Mouse (Mus musculus): ENCODE results near the gene Agxt.

DNA sequence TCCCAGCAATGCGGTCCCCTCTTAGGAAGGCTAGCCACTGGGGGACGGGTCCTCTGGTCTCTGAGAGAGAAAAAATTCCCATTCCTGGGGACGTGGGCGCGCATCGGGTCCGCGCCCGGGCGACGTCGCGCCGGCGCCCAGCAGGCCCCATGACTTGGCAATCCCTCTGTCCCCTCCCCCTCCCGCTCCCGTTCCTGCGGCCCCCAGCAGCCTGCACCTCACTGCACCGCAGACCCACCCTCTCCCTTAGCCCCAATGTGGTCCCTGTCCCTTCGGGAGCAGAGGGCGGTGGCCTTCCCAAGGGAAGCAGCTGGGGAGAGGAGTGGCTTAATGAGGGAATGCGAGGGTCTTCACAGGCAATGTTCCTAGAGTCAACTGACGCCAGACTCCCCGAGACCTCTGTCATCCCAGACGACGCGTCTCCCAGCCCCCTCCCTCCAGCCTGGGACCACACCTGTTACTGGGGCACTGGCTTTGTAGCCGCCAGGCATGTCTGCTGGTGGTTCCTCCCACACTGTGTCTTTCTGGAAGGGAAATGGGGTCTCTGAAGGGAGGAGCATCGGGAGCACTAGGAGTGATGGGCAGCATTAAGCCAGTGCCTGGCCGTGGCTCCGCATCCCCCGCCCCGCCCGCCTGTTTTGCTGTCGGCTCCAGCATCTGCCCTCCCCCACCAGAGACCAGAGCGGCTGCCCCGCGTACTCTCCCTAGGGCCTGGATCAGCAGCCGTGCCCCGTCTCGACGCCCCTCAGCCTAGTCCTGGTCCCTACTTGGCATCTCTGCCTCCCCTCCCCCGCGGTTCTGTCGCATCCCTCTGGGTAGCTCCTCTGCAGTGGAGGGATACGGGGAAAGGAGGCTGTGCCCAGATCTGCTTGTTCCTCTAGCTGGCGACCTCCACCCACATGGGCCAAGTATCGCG lies 34.2 kb upstream of the Agxt start:
- TF ChIP-seq CTCF (IDR thresholded peaks at IDR 0.05; ENCODE audit: low read depth), result no peak
- no peak for TF ChIP-seq EP300 (IDR thresholded peaks at IDR 0.05; ENCODE audit: low read depth)
